Mouse (Mus musculus): ENCODE measurements around the gene Noct. TPM values are rescaled to one million over a fixed set of nuclear protein-coding genes. Genes with fewer than 3 reads are reported as not detected.
A peak's percentile ranks its signal among the peaks of the same experiment; 100 is the strongest.

Gene Noct
- polyA plus RNA-seq, 1 experiment, result 10.8 TPM

DNA sequence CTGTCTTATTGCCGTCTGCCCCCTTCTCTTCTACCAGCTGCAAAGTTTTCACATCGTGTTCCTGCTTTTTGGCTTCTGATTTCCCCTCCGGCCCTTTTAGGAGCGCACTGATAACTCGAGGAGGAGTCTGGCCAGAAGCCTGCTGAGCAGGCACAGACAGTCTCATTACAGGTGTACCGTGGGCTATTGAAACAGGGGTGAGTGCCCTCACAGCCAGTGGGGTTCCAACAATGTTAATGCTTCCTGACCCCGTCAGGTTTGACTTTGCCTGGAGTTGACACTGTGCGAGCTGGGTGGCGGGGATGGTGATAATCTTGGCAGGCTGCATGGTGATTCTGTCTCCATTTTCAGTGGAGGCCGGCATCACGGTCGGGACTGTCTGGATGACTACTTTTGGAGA is 32.2 kb downstream of the Noct start:
- H3K4me3 ChIP-seq (ENCODE audit: insufficient read depth, poor library complexity, severe bottlenecking), result no peak overlapping the region
- no peak overlapping the region for H3ac ChIP-seq (ENCODE audit: control insufficient read depth, insufficient read length, low read depth)
- H3K27me3 ChIP-seq (ENCODE audit: control insufficient read depth, insufficient read depth, insufficient read length), result no peaks in the 10 kb centered on the region
- no peaks in the 10 kb centered on the region for H3K79me3 ChIP-seq (ENCODE audit: low read depth)
- TF ChIP-seq MYOD1 (IDR thresholded peaks at IDR 0.05; ENCODE audit: control insufficient read depth, insufficient read length, low read depth) (no peak), CTCF (IDR thresholded peaks at IDR 0.05; ENCODE audit: control insufficient read depth, insufficient read depth, insufficient read length) (no peak), USF1 (IDR thresholded peaks at IDR 0.05; ENCODE audit: low read depth) (no peak), CEBPB (IDR thresholded peaks at IDR 0.05; ENCODE audit: low read depth) (no peak), FOSL1 (IDR thresholded peaks at IDR 0.05; ENCODE audit: insufficient read depth, low read length, poor library complexity, severe bottlenecking) (no peak), MYOG (IDR thresholded peaks at IDR 0.05; ENCODE audit: control insufficient read depth, extremely low read depth, insufficient read length) (no peak), MAX (IDR thresholded peaks at IDR 0.05) (no peak)
- peaks cover 97% of the 10 kb centered on the region for H3K36me3 ChIP-seq (ENCODE audit: control insufficient read depth, insufficient read depth)
- H3K79me2 ChIP-seq (ENCODE audit: control insufficient read depth, insufficient read depth), result no peaks in the 10 kb centered on the region

DNA sequence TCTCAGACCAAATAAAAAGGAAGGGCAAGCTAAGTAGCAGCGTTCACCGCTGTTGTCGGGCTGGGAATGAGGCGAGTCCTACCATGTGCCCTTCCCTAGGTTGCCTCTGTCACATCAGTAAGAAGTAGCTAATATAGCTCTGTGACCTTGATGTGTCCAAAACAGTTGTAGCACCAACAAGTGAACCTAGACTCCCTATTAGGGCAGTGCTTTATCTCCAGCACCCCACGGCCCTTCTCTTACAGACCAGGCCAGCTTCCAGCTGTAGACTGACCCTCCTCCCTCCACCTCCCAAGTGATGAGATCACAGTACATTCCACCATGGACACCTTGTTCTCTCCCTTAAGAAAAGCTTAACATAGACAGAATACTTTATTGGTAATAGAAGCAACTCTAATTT is 33.8 kb downstream of the Noct start:
- H3K36me3 ChIP-seq (ENCODE audit: control insufficient read depth, insufficient read depth), result peaks cover 96% of the 10 kb centered on the region
- H3K4me3 ChIP-seq (ENCODE audit: insufficient read depth, poor library complexity, severe bottlenecking), result no peak overlapping the region
- H3K79me3 ChIP-seq (ENCODE audit: low read depth), result no peaks in the 10 kb centered on the region
- H3ac ChIP-seq (ENCODE audit: control insufficient read depth, insufficient read length, low read depth), result no peak overlapping the region
- H3K27me3 ChIP-seq (ENCODE audit: control insufficient read depth, insufficient read depth, insufficient read length), result no peaks in the 10 kb centered on the region
- H3K79me2 ChIP-seq (ENCODE audit: control insufficient read depth, insufficient read depth), result no peaks in the 10 kb centered on the region
- TF ChIP-seq FOSL1 (IDR thresholded peaks at IDR 0.05; ENCODE audit: insufficient read depth, low read length, poor library complexity, severe bottlenecking) (no peak), MYOG (IDR thresholded peaks at IDR 0.05; ENCODE audit: control insufficient read depth, extremely low read depth, insufficient read length) (no peak)

DNA sequence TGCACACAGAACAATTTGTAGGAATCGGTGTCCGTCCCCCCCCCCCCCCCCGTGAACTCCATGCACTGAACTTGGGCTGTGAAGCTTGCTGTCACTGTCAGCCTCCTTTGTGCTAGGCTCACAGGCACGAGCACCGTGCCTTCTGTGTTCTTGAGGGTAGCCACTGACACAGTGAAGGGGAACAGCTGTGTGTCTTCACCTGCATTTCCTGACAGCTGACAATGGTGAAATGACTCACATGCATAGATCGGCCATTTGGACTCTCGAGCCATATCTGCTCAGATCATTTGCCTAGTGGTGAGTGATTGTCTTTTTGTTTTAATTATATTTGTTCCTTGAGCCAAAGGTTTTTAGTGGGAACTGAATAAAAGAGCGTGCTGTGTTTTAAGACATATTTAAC is 38.7 kb downstream of the Noct start:
- Histone ChIP-seq H3K4me3 (ENCODE audit: insufficient read depth, poor library complexity, severe bottlenecking) (no peak overlapping the region), H3K36me3 (ENCODE audit: control insufficient read depth, insufficient read depth) (peaks cover 81% of the 10 kb centered on the region), H3K27me3 (ENCODE audit: control insufficient read depth, insufficient read depth, insufficient read length) (no peaks in the 10 kb centered on the region), H3ac (ENCODE audit: control insufficient read depth, insufficient read length, low read depth) (no peak overlapping the region), H3K79me3 (ENCODE audit: low read depth) (peaks cover 13% of the 10 kb centered on the region), H3K79me2 (ENCODE audit: control insufficient read depth, insufficient read depth) (peaks cover 29% of the 10 kb centered on the region)
- TF ChIP-seq MAX (IDR thresholded peaks at IDR 0.05) (no peak), USF1 (IDR thresholded peaks at IDR 0.05; ENCODE audit: low read depth) (no peak), CTCF (IDR thresholded peaks at IDR 0.05; ENCODE audit: control insufficient read depth, insufficient read depth, insufficient read length) (no peak), MYOG (IDR thresholded peaks at IDR 0.05; ENCODE audit: control insufficient read depth, extremely low read depth, insufficient read length) (no peak), CEBPB (IDR thresholded peaks at IDR 0.05; ENCODE audit: low read depth) (no peak), MYOD1 (IDR thresholded peaks at IDR 0.05; ENCODE audit: control insufficient read depth, insufficient read length, low read depth) (no peak), FOSL1 (IDR thresholded peaks at IDR 0.05; ENCODE audit: insufficient read depth, low read length, poor library complexity, severe bottlenecking) (no peak)

DNA sequence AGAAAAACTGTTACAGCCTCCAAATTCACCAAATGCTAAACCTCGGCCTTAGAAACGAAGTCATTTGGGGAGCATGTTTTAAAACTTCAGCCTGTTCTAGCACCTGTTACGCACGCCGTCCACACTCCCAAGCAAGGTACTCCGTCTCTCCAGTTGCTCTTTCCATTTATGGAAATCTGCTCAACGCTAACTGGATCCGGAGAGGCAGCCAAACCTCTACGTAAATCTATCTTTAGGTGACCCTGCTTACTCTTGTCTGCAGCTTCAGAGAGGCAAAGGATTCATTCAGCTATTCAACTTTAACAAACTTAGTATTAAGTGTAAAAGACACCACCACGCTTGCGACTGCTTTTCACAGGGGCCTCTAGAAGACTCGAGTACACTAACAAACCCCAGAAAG is 44.2 kb downstream of the Noct start:
- no peak for TF ChIP-seq USF1 (IDR thresholded peaks at IDR 0.05; ENCODE audit: low read depth)
- no peak for TF ChIP-seq MAX (IDR thresholded peaks at IDR 0.05)
- TF ChIP-seq MYOD1 (IDR thresholded peaks at IDR 0.05; ENCODE audit: control insufficient read depth, insufficient read length, low read depth), result no peak
- H3K4me3 ChIP-seq (ENCODE audit: insufficient read depth, poor library complexity, severe bottlenecking), result no peak overlapping the region

DNA sequence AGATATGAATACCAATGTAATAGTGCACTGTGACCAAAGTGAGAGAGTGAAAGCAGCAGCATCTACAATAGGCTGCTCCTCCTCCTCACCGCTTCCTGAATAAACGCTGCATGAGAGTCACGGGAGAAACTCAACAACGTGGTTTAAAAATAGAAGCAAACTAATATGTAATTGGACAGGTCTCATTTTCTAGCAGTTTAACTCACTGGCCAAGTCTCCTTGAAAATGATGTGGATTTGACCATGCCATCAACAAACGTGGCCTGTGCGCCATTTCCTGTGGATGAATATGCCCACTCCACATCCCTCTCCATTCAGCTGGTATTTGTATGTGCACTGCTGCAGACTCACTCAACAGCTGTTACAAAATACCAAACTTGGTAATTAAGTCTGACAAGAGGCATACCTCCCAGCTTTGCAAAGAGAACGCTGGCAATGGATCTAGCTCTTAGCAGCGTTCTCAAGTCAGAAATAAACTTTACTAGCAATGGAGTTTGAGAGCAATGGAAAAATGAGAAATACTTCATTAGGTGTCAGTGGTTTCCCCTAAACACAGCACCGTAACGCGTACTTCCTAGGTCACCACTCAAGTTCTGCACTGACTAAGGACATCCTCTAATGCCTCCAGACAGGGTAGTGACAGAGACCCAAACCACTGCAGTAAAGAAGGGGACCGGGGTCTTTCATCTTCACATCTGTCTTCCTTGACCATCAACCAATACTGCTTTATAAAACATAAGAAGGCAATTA is 46.0 kb downstream of the Noct start:
- H3K27me3 ChIP-seq (ENCODE audit: control insufficient read depth, insufficient read depth, insufficient read length), result no peaks in the 10 kb centered on the region
- no peak overlapping the region for H3ac ChIP-seq (ENCODE audit: control insufficient read depth, insufficient read length, low read depth)
- H3K79me3 ChIP-seq (ENCODE audit: low read depth), result peaks cover 81% of the 10 kb centered on the region
- no peak overlapping the region for H3K4me3 ChIP-seq (ENCODE audit: insufficient read depth, poor library complexity, severe bottlenecking)
- peaks cover 97% of the 10 kb centered on the region for H3K79me2 ChIP-seq (ENCODE audit: control insufficient read depth, insufficient read depth)
- peaks cover 13% of the 10 kb centered on the region for H3K36me3 ChIP-seq (ENCODE audit: control insufficient read depth, insufficient read depth)
- TF ChIP-seq MYOD1 (IDR thresholded peaks at IDR 0.05; ENCODE audit: control insufficient read depth, insufficient read length, low read depth), result peak; percentile 83
- TF ChIP-seq FOSL1 (IDR thresholded peaks at IDR 0.05; ENCODE audit: insufficient read depth, low read length, poor library complexity, severe bottlenecking), result no peak

More for the DNA sequence above, 44.2 kb downstream of the Noct start:
- Histone ChIP-seq H3K79me2 (ENCODE audit: control insufficient read depth, insufficient read depth) (peaks cover 84% of the 10 kb centered on the region), H3K27me3 (ENCODE audit: control insufficient read depth, insufficient read depth, insufficient read length) (no peaks in the 10 kb centered on the region), H3ac (ENCODE audit: control insufficient read depth, insufficient read length, low read depth) (no peak overlapping the region), H3K36me3 (ENCODE audit: control insufficient read depth, insufficient read depth) (peaks cover 29% of the 10 kb centered on the region), H3K79me3 (ENCODE audit: low read depth) (peaks cover 63% of the 10 kb centered on the region)

DNA sequence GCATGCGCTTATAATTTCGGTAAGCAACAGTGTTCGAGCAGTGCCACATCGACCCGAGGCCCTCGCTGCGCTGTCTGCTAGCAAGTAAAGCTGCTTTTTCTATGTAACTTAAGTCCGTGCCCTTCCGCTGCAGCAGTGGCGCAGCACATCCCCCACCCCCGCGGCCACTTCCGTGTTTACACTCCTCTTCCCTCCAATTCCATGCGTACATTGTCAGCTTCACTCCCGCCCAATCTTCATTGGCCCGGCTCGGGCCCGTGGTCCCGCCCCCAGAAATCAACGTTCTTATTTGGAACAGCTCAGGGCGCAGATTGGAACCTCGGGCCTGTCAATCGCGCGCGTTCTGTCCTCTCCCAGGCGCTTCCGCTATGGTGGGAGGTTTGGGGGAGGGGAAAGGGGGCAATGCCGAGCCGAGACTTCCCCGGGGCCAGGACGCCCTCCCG is 51.7 kb downstream of the Noct start:
- H3K79me3 ChIP-seq (ENCODE audit: low read depth), result peaks cover 45% of the 10 kb centered on the region
- H3ac ChIP-seq (ENCODE audit: control insufficient read depth, insufficient read length, low read depth), result peak overlapping the region; percentile 14
- no peaks in the 10 kb centered on the region for H3K27me3 ChIP-seq (ENCODE audit: control insufficient read depth, insufficient read depth, insufficient read length)
- peak; percentile 70 for TF ChIP-seq MAX (IDR thresholded peaks at IDR 0.05)
- TF ChIP-seq FOSL1 (IDR thresholded peaks at IDR 0.05; ENCODE audit: insufficient read depth, low read length, poor library complexity, severe bottlenecking), result no peak
- peak; percentile 46 for TF ChIP-seq USF1 (IDR thresholded peaks at IDR 0.05; ENCODE audit: low read depth)
- H3K4me3 ChIP-seq (ENCODE audit: insufficient read depth, poor library complexity, severe bottlenecking), result peak overlapping the region; percentile 97
- no peaks in the 10 kb centered on the region for H3K36me3 ChIP-seq (ENCODE audit: control insufficient read depth, insufficient read depth)
- H3K79me2 ChIP-seq (ENCODE audit: control insufficient read depth, insufficient read depth), result peaks cover 50% of the 10 kb centered on the region
